Mouse (Mus musculus): ENCODE measurements around the gene Hif3a.

DNA sequence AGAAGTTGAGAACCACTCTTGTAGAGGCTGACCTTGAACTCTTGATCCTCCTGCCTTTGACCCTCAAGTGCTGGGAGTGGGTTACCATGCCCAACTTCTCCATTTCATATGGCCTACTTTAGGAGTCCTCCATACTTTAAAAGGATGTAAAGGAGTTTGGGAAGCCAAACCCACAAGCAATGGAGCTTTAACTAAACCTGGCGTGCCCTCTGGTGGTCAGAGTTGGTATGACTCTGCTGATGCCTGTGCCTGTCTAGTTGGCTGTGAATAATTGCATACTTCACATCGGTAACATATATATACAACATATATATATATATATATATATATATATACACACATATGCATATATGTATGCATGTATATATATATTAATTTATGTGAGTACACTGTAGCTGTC lies 4.2 kb upstream of the Hif3a start:
- TF ChIP-seq POLR2A (IDR thresholded peaks at IDR 0.05; ENCODE audit: insufficient read length, low read depth) (no peak), MAX (IDR thresholded peaks at IDR 0.05; ENCODE audit: low read depth) (no peak), USF1 (IDR thresholded peaks at IDR 0.05; ENCODE audit: low read depth) (no peak), E2F4 (IDR thresholded peaks at IDR 0.05; ENCODE audit: insufficient read depth) (no peak), CEBPB (IDR thresholded peaks at IDR 0.05; ENCODE audit: insufficient read depth, poor library complexity, severe bottlenecking) (no peak), SRF (IDR thresholded peaks at IDR 0.05; ENCODE audit: control insufficient read depth, insufficient read length, low read depth) (no peak), TCF12 (IDR thresholded peaks at IDR 0.05; ENCODE audit: insufficient read depth, poor library complexity, severe bottlenecking) (no peak)
